Mouse (Mus musculus) lung, postnatal 4 days (tissue): Measurements from ENCODE around the gene Tkfc.
"Not testable (repeated sequence)": the region's sequence is repeated elsewhere in the genome, so short reads cannot be mapped to it uniquely, and the experiment has no call there.

Experiments
- DNase-seq, 2 experiments: peaks; one replicate each; pipeline ENCODE4 v3.0.0; 2021

Gene Tkfc

DNA sequence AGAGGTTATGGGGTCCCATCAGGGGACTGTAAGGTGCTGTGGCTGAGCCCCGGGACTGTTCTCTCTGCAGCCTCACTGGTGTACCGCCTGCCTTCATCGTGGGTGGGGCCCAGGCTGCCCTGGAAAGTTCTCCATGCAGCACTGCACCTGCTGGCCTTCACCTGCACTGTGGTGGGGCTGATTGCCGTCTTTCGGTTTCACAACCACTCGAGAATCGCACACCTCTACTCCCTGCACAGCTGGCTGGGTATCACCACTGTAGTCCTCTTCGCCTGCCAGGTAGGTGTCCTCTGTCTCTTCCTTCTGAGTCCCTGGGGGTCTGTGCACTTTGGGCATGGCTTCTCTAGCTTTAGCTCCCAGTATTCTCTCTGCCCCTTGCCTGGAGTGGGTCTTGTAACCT lies 20.3 kb downstream of the Tkfc start:
- DNase-seq, result no peak

GRCm38 (mm10) chr19:10583550-10584146 lies 21.8 kb downstream of the Tkfc start:
- DNase-seq, result no peak

- DNase-seq, result no peak
These were observed 23.5 kb downstream of the Tkfc start for GRCm38 (mm10) chr19:10581984-10582383.

- DNase-seq, result no peak
These were observed 24.7 kb downstream of the Tkfc start for GRCm38 (mm10) chr19:10580761-10581160.

GRCm38 (mm10) chr19:10580102-10580501 lies 25.4 kb downstream of the Tkfc start:
- DNase-seq, result no peak

- peak; percentile 94 to 95 for DNase-seq
These were observed 28.5 kb downstream of the Tkfc start, which contains the start of the genes Cyb561a3 and Tmem138 for GRCm38 (mm10) chr19:10576690-10577561. Gene Cyb561a3 (plus strand): TSS chr19:10577172. Gene Tmem138 (minus strand): TSS chr19:10577362.

DNA sequence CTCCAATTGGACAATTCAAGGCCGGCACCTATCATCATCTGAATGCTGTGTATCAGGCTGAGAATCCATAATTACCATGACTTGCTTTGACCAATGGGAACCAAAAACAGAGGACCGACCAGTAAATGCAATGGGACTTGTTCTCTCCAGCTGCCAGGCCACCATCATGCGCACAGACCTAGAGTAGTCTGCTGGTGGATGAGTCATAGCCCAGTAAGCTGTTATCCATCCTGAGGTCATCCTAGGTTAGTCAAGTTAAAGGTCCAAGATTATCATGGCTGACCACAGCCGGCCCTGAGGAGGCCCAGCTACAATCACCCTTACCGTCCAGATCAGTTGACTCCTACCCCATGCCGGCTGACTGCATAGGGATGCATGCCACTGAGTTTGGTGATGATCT lies 35.8 kb downstream of the Tkfc start:
- no peak for DNase-seq

- no peak for DNase-seq
These were observed 40.2 kb downstream of the Tkfc start for GRCm38 (mm10) chr19:10565217-10565616.

DNA sequence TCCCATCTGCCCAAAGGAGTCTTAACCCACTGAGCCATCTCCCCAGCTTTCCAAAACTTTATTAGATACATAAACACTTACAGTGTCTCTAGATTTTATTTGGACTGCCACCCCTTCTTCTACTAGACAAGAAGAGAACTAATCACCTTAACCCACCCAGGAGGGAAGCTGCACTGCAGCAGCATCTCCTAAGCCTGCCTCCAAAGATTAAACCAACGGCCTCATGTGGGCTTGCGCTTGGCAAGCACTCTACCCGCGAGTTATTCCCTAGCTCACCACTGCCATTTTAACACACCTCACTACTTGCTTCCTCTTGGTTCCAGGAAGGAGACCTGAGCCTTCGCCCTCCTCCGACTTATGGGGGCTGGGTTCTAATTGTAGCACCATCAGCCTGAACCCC lies 41.2 kb downstream of the Tkfc start:
- DNase-seq, result no peak

GRCm38 (mm10) chr19:10562351-10562750 lies 43.1 kb downstream of the Tkfc start:
- DNase-seq, result no peak

- DNase-seq, result no peak
These were observed 43.7 kb downstream of the Tkfc start for GRCm38 (mm10) chr19:10561558-10562314.

GRCm38 (mm10) chr19:10560108-10560507 lies 45.3 kb downstream of the Tkfc start:
- no peak for DNase-seq

GRCm38 (mm10) chr19:10557837-10558375 lies 47.5 kb downstream of the Tkfc start:
- not testable (repeated sequence) for DNase-seq

DNA sequence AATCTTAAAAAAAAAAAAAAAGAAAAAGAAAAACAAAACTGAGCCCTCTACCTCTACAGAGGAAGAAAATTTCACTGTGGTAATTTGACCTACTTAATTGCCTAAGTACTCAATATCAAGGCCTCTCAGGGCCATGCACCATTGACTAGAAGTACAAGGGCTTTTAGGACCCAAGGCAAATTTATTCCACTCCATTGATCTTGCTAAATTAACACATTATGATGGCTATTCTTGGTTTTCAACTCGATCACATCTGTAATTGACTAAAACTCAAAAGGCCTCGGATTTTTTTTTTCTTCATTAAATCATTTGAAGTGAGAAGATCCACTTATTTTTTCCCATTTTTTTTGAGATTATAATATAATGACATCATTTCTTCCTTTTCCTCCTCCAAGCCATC lies 48.0 kb downstream of the Tkfc start:
- DNase-seq, result no peak

DNA sequence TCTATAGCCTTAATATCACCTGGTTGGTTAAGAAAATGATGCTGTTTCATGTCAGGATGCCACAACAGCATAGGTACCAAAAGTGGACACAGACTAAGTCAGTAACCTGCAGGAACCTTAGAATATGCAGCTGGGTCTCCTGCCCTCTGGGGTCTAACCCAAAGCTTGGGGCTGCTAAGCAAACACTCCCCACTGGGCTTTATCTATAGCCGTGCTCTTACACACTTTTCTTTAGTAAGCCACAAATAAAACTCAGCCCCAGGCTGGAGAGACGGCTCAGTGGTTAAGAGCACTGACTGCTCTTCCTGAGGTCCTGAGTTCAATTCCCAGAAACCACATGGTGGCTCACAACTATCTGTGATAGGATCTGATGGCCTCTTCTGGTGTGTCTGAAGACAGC lies 48.5 kb downstream of the Tkfc start:
- no peak for DNase-seq

GRCm38 (mm10) chr19:10555624-10556510 lies 49.6 kb downstream of the Tkfc start, which contains the start of gene Tmem216:
Gene Tmem216 (minus strand): TSS chr19:10556238.
- peak; percentile 89 to 91 for DNase-seq

DNA sequence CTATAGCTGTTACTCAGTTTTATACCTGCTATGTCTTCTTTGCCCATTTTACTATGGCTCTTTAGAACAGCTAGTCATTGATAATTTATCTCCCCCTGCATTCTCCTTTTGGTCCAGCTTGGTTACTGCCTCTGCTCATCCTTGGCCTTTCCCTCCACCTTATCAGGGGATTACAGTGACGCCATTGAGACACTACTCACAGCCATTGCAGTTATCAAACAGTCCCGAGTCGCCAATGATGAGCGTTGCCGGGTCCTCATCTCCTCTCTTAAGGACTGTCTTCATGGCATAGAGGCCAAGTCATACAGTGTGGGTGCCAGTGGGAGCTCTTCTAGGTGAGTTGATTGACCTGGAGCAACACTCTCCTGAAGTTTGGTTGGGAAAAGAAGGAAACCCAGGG lies 66.0 kb downstream of the Tkfc start:
- DNase-seq, result no peak
